Mouse (Mus musculus) ES-E14 (cell line): ENCODE measurements around the gene Fads1. TPM values are rescaled to one million over a fixed set of nuclear protein-coding genes. Genes with fewer than 3 reads are reported as not detected.

Experiments used
- DNase-seq: peaks from one replicate; pipeline ENCODE4 v3.0.0-alpha.2; 2013; ENCODE audit warnings: low read depth, low spot score
- H3K27ac ChIP-seq: 2 replicates; pipeline ENCODE4 v1.5.1; 2012; ENCODE audit warnings: low read depth, mild to moderate bottlenecking, low read length, moderate library complexity, mixed read lengths; ENCODE audit not compliant: poor library complexity, insufficient read depth, severe bottlenecking
- H3K36me3 ChIP-seq: 2 replicates; pipeline ENCODE4 v1.6.1; 2012; ENCODE audit warnings: mild to moderate bottlenecking, low read length, moderate library complexity, mixed read lengths; ENCODE audit not compliant: control insufficient read depth, poor library complexity, insufficient read depth, severe bottlenecking
- H3K4me1 ChIP-seq, 2 experiments: fragments of 150-350 bp in 1 of 2; sonication (generic) in 1 of 2; 2 replicates each; pipeline ENCODE4 v1.6.1; 2012; ENCODE audit warnings: low read length in 2 of 2, mild to moderate bottlenecking in 1 of 2, mixed read lengths in 1 of 2; ENCODE audit not compliant: control insufficient read depth in 2 of 2, insufficient read depth in 2 of 2, poor library complexity in 1 of 2
- H3K4me3 ChIP-seq, 2 experiments: fragments of 150-350 bp in 1 of 2; sonication (generic) in 1 of 2; 2 replicates each; pipeline ENCODE4 v1.5.1; 2012; ENCODE audit warnings: low read length in 2 of 2, low read depth in 1 of 2, mild to moderate bottlenecking in 1 of 2, mixed read lengths in 1 of 2; ENCODE audit not compliant: insufficient read depth in 1 of 2, poor library complexity in 1 of 2, severe bottlenecking in 1 of 2
- H3K9ac ChIP-seq: 2 replicates; pipeline ENCODE4 v1.6.1; 2012; ENCODE audit warnings: low read depth, mild to moderate bottlenecking, low read length, mixed read lengths; ENCODE audit not compliant: poor library complexity, insufficient read depth, severe bottlenecking
- H3K9me3 ChIP-seq: fragments of 150-350 bp; sonication (generic); 2 replicates; pipeline ENCODE4 v1.6.1; 2012; ENCODE audit warnings: low read depth, mild to moderate bottlenecking, low read length; ENCODE audit not compliant: control insufficient read depth, insufficient read depth
- CHD2 ChIP-seq: IDR thresholded peaks from 2 replicates; pipeline ENCODE4 v1.6.1; 2014; ENCODE audit warnings: mild to moderate bottlenecking, low read depth, low read length, inconsistent platforms
- HCFC1 ChIP-seq: IDR thresholded peaks from 2 replicates; pipeline ENCODE4 v1.6.1; 2012; ENCODE audit warnings: low read length, inconsistent platforms, borderline replicate concordance; ENCODE audit not compliant: insufficient read depth
- MAFK ChIP-seq: IDR thresholded peaks from 2 replicates; pipeline ENCODE4 v1.6.1; 2014; ENCODE audit warnings: mild to moderate bottlenecking, low read depth, low read length, inconsistent platforms; ENCODE audit not compliant: insufficient read depth
- ZC3H11A ChIP-seq: IDR thresholded peaks from 2 replicates; pipeline ENCODE4 v1.6.1; 2012; ENCODE audit warnings: low read depth, mild to moderate bottlenecking, inconsistent platforms, low read length, borderline replicate concordance
- ZNF384 ChIP-seq: IDR thresholded peaks from 2 replicates; pipeline ENCODE4 v1.6.1; 2012; ENCODE audit warnings: low read depth, low read length, inconsistent platforms
- in situ Hi-C, 2 experiments: fragments of 600-800 bp; cut with MboI; formaldehyde crosslinking; loops; one replicate each; pipeline ENCODE4 v1.15.1; 2025; ENCODE audit warnings: low sequenced_read_pairs in 2 of 2, inconsistent platforms in 1 of 2; ENCODE audit not compliant: unreplicated experiment in 2 of 2
- total RNA-seq: library from RNA; depleted of rRNA; stranded (reverse); fragments of 300-350 nt; gene quantifications from 2 replicates; pipeline ENCODE4 v1.2.3, GENCODE M21; 2012

Fads1 gene
- total RNA-seq, 1 experiment, result 47.4 TPM

DNA sequence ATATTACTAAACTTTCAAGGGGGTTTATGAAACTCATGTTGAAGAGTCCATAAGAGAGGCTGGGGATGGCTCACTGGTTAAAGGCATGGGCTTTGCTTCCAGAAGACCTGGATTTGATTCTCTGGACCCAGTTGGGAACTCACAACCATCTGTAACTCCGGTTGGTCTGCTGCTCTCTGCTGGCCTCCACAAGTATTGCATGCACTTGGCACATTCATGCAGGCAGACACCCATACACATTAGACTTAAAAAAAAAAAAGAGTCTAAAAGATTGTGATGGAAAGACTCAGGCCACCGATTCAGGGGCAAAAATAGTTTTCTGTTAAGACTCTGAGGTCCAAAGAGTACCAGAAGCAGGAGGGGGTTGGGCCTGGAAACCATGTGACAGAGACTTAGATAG, 8.1 kb downstream of the Fads1 start:
- peaks cover 58% of the 10 kb centered on the region for H3K36me3 ChIP-seq

GRCm38 (mm10) chr19:10191326-10191725, 8.6 kb downstream of the Fads1 start:
- DNase-seq, result no peak
- H3K36me3 ChIP-seq, result peaks cover 55% of the 10 kb centered on the region
- H3K9me3 ChIP-seq, result no peaks in the 10 kb centered on the region
- in situ Hi-C loops, result no loop called here
- H3K4me3 ChIP-seq, result no peak overlapping the region
- no peak overlapping the region for H3K9ac ChIP-seq
- no peak overlapping the region for H3K27ac ChIP-seq
- no peak for TF ChIP-seq ZC3H11A
- no peak for TF ChIP-seq ZNF384
- TF ChIP-seq HCFC1, result no peak
- TF ChIP-seq MAFK, result no peak
- TF ChIP-seq CHD2, result no peak
- peaks cover 0 to 7% of the 10 kb centered on the region in 2 experiments; a peak in 1 of 4 replicates for H3K4me1 ChIP-seq

More for the DNA sequence above, 8.1 kb downstream of the Fads1 start:
- in situ Hi-C loops, result no loop called here
- Histone ChIP-seq H3K9ac (no peak overlapping the region), H3K9me3 (no peaks in the 10 kb centered on the region), H3K4me3 (no peak overlapping the region), H3K27ac (no peak overlapping the region), H3K4me1 (peaks cover 0 to 7% of the 10 kb centered on the region in 2 experiments; a peak in 1 of 4 replicates)
- TF ChIP-seq ZNF384, result peak; percentile 80
- TF ChIP-seq ZC3H11A, result no peak
- peak; percentile 74 for DNase-seq

- Histone ChIP-seq H3K36me3 (peaks cover 40% of the 10 kb centered on the region), H3K4me1 (peaks cover 0 to 9% of the 10 kb centered on the region in 2 experiments; a peak in 1 of 4 replicates), H3K9ac (peak overlapping the region; percentile 42; the same call in 1 of the 2 replicates), H3K9me3 (no peaks in the 10 kb centered on the region), H3K27ac (no peak overlapping the region), H3K4me3 (peak overlapping the region; percentile 43 to 45)
- TF ChIP-seq CHD2, result no peak
- TF ChIP-seq MAFK, result no peak
- no peak for TF ChIP-seq HCFC1
- no peak for TF ChIP-seq ZC3H11A
- TF ChIP-seq ZNF384, result no peak
- peak; percentile 17 for DNase-seq
- in situ Hi-C loops, result no loop called here
Measured at GRCm38 (mm10) chr19:10194337-10194736, 11.6 kb downstream of the Fads1 start.

DNA sequence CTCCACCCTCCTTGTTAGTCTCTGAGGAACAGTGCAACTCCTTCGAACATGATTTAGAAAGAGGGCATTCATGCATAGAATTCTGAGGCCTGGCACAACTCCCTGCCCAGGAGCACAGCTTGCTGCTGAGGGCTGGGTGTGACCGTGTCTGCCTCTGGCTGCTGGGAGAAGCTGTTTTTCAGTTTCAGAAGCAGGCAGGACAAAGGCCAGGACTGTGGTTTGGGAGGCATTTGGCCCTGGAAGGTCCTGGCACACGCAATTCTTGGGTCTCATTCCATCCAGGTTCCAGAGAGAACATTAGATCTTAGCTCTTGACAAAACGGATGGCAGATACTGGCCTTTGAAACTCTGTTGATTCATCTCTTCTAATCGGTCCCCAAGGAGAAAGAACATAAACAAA, 12.6 kb downstream of the Fads1 start:
- peaks cover 44% of the 10 kb centered on the region for H3K36me3 ChIP-seq
- TF ChIP-seq ZC3H11A (no peak), HCFC1 (no peak)

GRCm38 (mm10) chr19:10197130-10197529, 14.4 kb downstream of the Fads1 start:
- H3K27ac ChIP-seq, result no peak overlapping the region
- no peak overlapping the region for H3K4me3 ChIP-seq
- H3K36me3 ChIP-seq, result peaks cover 51% of the 10 kb centered on the region
- in situ Hi-C loops, result no loop called here
- TF ChIP-seq CHD2 (no peak), HCFC1 (no peak), ZNF384 (no peak), MAFK (no peak), ZC3H11A (no peak)
- H3K4me1 ChIP-seq, result peaks cover 0 to 2% of the 10 kb centered on the region in 2 experiments; a peak in 1 of 4 replicates
- no peak for DNase-seq
- no peaks in the 10 kb centered on the region for H3K9me3 ChIP-seq
- H3K9ac ChIP-seq, result no peak overlapping the region

More for the DNA sequence above, 12.6 kb downstream of the Fads1 start:
- H3K4me1 ChIP-seq, result peaks cover 0 to 9% of the 10 kb centered on the region in 2 experiments; a peak in 1 of 4 replicates
- H3K27ac ChIP-seq, result no peak overlapping the region
- in situ Hi-C loops, result no loop called here
- no peak overlapping the region for H3K4me3 ChIP-seq
- DNase-seq, result no peak
- H3K9me3 ChIP-seq, result no peaks in the 10 kb centered on the region
- no peak overlapping the region for H3K9ac ChIP-seq
